Mouse (Mus musculus) MEL (cell line): Measurements from ENCODE around the gene Cfap100. TPM values are rescaled to one million over a fixed set of nuclear protein-coding genes. Genes with fewer than 3 reads are reported as not detected.

Experiments used
- DNase-seq: peaks from one replicate; pipeline ENCODE4 v3.0.0; 2011; ENCODE audit warnings: low read depth, low spot score
- H3K27ac ChIP-seq: 2 replicates; pipeline ENCODE4 v1.5.1; 2012; ENCODE audit warnings: low read depth, mild to moderate bottlenecking, control low read depth, low read length, moderate library complexity; ENCODE audit not compliant: control insufficient read depth
- H3K27me3 ChIP-seq, 2 experiments: fragments of 150-350 bp in 1 of 2; sonication (generic) in 1 of 2; 2 replicates each; pipeline ENCODE4 v1.6.1; 2012; ENCODE audit warnings: low read length in 2 of 2, mild to moderate bottlenecking in 2 of 2, improper control_type of control experiment in 1 of 2, moderate library complexity in 1 of 2; ENCODE audit not compliant: insufficient read depth in 2 of 2, control insufficient read depth in 1 of 2
- H3K36me3 ChIP-seq, 2 experiments: 2 replicates each; pipeline ENCODE4 v1.6.1; 2012 to 2014; ENCODE audit warnings: low read length in 2 of 2, improper control_type of control experiment in 1 of 2, inconsistent platforms in 1 of 2, mild to moderate bottlenecking in 1 of 2; ENCODE audit not compliant: insufficient read depth in 2 of 2, control insufficient read depth in 1 of 2
- H3K4me1 ChIP-seq, 2 experiments: fragments of 150-350 bp in 1 of 2; sonication (generic) in 1 of 2; 2 replicates each; pipeline ENCODE4 v1.6.1; 2012; ENCODE audit warnings: low read length in 2 of 2, improper control_type of control experiment in 1 of 2, mild to moderate bottlenecking in 1 of 2; ENCODE audit not compliant: insufficient read depth in 2 of 2, control insufficient read depth in 1 of 2
- H3K4me3 ChIP-seq, 2 experiments: fragments of 150-350 bp in 1 of 2; sonication (generic) in 1 of 2; 2 replicates each; pipeline ENCODE4 v1.5.1; 2012; ENCODE audit warnings: low read depth in 2 of 2, low read length in 2 of 2, mild to moderate bottlenecking in 2 of 2, moderate library complexity in 2 of 2, control low read depth in 1 of 2, improper control_type of control experiment in 1 of 2; ENCODE audit not compliant: control insufficient read depth in 1 of 2, insufficient read depth in 1 of 2
- H3K79me2 ChIP-seq: 2 replicates; pipeline ENCODE4 v1.6.1; 2012; ENCODE audit warnings: mild to moderate bottlenecking, low read length, moderate library complexity; ENCODE audit not compliant: control insufficient read depth, poor library complexity, insufficient read depth
- H3K9ac ChIP-seq: 2 replicates; pipeline ENCODE4 v1.6.1; 2012; ENCODE audit warnings: low read depth, mild to moderate bottlenecking, control low read depth, low read length, moderate library complexity; ENCODE audit not compliant: control insufficient read depth, poor library complexity, severe bottlenecking
- H3K9me3 ChIP-seq: fragments of 150-350 bp; sonication (generic); replicated peaks from 2 replicates; pipeline ENCODE4 v1.6.1; 2012; ENCODE audit warnings: mild to moderate bottlenecking, low read length, improper control_type of control experiment, moderate library complexity; ENCODE audit not compliant: insufficient read depth
- E2F4 ChIP-seq: IDR thresholded peaks from 2 replicates; pipeline ENCODE4 v1.6.1; 2011; ENCODE audit warnings: low read depth, low read length, improper control_type of control experiment, borderline replicate concordance
- EP300 ChIP-seq, 2 experiments: IDR thresholded peaks; 2 replicates each; pipeline ENCODE4 v1.6.1; 2011; ENCODE audit warnings: improper control_type of control experiment in 2 of 2, low read length in 2 of 2, low read depth in 1 of 2, mild to moderate bottlenecking in 1 of 2
- ETS1 ChIP-seq: IDR thresholded peaks from 2 replicates; pipeline ENCODE4 v1.6.1; 2012; ENCODE audit warnings: low read depth, mild to moderate bottlenecking, inconsistent platforms, low read length, improper control_type of control experiment, moderate library complexity
- GABPA ChIP-seq: IDR thresholded peaks from 2 replicates; pipeline ENCODE4 v1.6.1; 2012; ENCODE audit warnings: low read depth, mild to moderate bottlenecking, inconsistent platforms, low read length, improper control_type of control experiment, moderate library complexity
- GATA1 ChIP-seq: IDR thresholded peaks from 2 replicates; pipeline ENCODE4 v1.6.1; 2011; ENCODE audit warnings: low read depth, low read length, improper control_type of control experiment
- MAZ ChIP-seq: IDR thresholded peaks from 2 replicates; pipeline ENCODE4 v1.6.1; 2012; ENCODE audit warnings: low read depth, mild to moderate bottlenecking, inconsistent platforms, low read length, improper control_type of control experiment
- MEF2A ChIP-seq: IDR thresholded peaks from 2 replicates; pipeline ENCODE4 v1.6.1; 2014; ENCODE audit warnings: low read depth, mild to moderate bottlenecking, inconsistent platforms, low read length, improper control_type of control experiment; ENCODE audit not compliant: poor library complexity, insufficient replicate concordance, severe bottlenecking; ENCODE audit errors: extremely low read depth
- MXI1 ChIP-seq: IDR thresholded peaks from 2 replicates; pipeline ENCODE4 v1.6.1; 2011; ENCODE audit warnings: mild to moderate bottlenecking, low read depth, low read length, improper control_type of control experiment
- MYB ChIP-seq: IDR thresholded peaks from 2 replicates; pipeline ENCODE4 v1.6.1; 2011; ENCODE audit warnings: mild to moderate bottlenecking, low read depth, low read length, improper control_type of control experiment
- NELFE ChIP-seq: IDR thresholded peaks from 2 replicates; pipeline ENCODE4 v1.6.1; 2011; ENCODE audit warnings: low read depth, low read length, improper control_type of control experiment
- NRF1 ChIP-seq: IDR thresholded peaks from 2 replicates; pipeline ENCODE4 v1.6.1; 2014; ENCODE audit warnings: low read depth, mild to moderate bottlenecking, inconsistent platforms, low read length, improper control_type of control experiment, moderate library complexity; ENCODE audit not compliant: poor library complexity, insufficient read depth, severe bottlenecking
- POLR2AphosphoS2 ChIP-seq: IDR thresholded peaks from 2 replicates; pipeline ENCODE4 v1.6.1; 2011; ENCODE audit warnings: low read length, improper control_type of control experiment
- RAD21 ChIP-seq: IDR thresholded peaks from 2 replicates; pipeline ENCODE4 v1.6.1; 2011; ENCODE audit warnings: mild to moderate bottlenecking, low read depth, low read length, improper control_type of control experiment
- RCOR1 ChIP-seq: IDR thresholded peaks from 2 replicates; pipeline ENCODE4 v1.6.1; 2012; ENCODE audit warnings: low read depth, mild to moderate bottlenecking, inconsistent platforms, low read length, improper control_type of control experiment
- TAL1 ChIP-seq: IDR thresholded peaks from 2 replicates; pipeline ENCODE4 v1.6.1; 2012; ENCODE audit warnings: mild to moderate bottlenecking, inconsistent platforms, low read length, moderate library complexity, mixed read lengths
- UBTF ChIP-seq: IDR thresholded peaks from 2 replicates; pipeline ENCODE4 v1.6.1; 2012; ENCODE audit warnings: low read depth, mild to moderate bottlenecking, inconsistent platforms, low read length, improper control_type of control experiment, moderate library complexity, borderline replicate concordance; ENCODE audit not compliant: insufficient read depth
- ZC3H11A ChIP-seq: IDR thresholded peaks from 2 replicates; pipeline ENCODE4 v1.6.1; 2012; ENCODE audit warnings: low read depth, mild to moderate bottlenecking, inconsistent platforms, low read length, improper control_type of control experiment
- ZKSCAN1 ChIP-seq: IDR thresholded peaks from 2 replicates; pipeline ENCODE4 v1.6.1; 2012; ENCODE audit warnings: low read depth, mild to moderate bottlenecking, inconsistent platforms, low read length, improper control_type of control experiment, moderate library complexity
- ZMIZ1 ChIP-seq: IDR thresholded peaks from 2 replicates; pipeline ENCODE4 v1.6.1; 2012; ENCODE audit warnings: low read depth, mild to moderate bottlenecking, inconsistent platforms, low read length, improper control_type of control experiment, moderate library complexity
- ZNF384 ChIP-seq: IDR thresholded peaks from 2 replicates; pipeline ENCODE4 v1.6.1; 2012; ENCODE audit warnings: low read depth, mild to moderate bottlenecking, inconsistent platforms, low read length, improper control_type of control experiment
- polyA plus RNA-seq, 2 experiments: library from polyadenylated mRNA; stranded (reverse) in 1 of 2; unstranded in 1 of 2; fragments of >175 nt in 1 of 2; fragments of >200 nt in 1 of 2; gene quantifications; 2 replicates each; pipeline versions ENCODE4 v1.2.1 to v1.2.4; 2012; ENCODE audit warnings: low replicate concordance in 2 of 2, low read depth in 1 of 2; ENCODE audit not compliant: insufficient read length in 2 of 2, insufficient read depth in 1 of 2, missing spikeins in 1 of 2
- total RNA-seq: library from RNA; depleted of rRNA; stranded (reverse); fragments of 300-350 nt; gene quantifications from 2 replicates; pipeline ENCODE4 v1.2.3, GENCODE M21; 2012

The Cfap100 gene
- total and polyA plus RNA-seq, 3 experiments, result 0.19 TPM; not detected in 2

- Histone ChIP-seq H3K79me2 (no peaks in the 10 kb centered on the region), H3K27ac (no peak overlapping the region), H3K4me3 (no peak overlapping the region), H3K9me3 (no peaks in the 10 kb centered on the region), H3K36me3 (peaks cover 0 to 7% of the 10 kb centered on the region in 2 experiments; a peak in 2 of 4 replicates), H3K27me3 (no peaks in the 10 kb centered on the region), H3K4me1 (no peaks in the 10 kb centered on the region), H3K9ac (no peak overlapping the region)
- no peak for DNase-seq
- TF ChIP-seq MAZ, result no peak
- TF ChIP-seq ZKSCAN1, result no peak
- TF ChIP-seq EP300 (IDR thresholded peaks at IDR 0.05; ENCODE audit: low read depth in 1 of 2, low read length in 2 of 2), result no peak
These were observed 38.0 kb downstream of the Cfap100 start for GRCm38 (mm10) chr6:90390629-90391028.

GRCm38 (mm10) chr6:90381465-90381864 lies 47.1 kb downstream of the Cfap100 start:
- Histone ChIP-seq H3K4me3 (no peak overlapping the region), H3K27ac (no peak overlapping the region), H3K36me3 (peaks cover 0 to 19% of the 10 kb centered on the region in 2 experiments; a peak in 2 of 4 replicates), H3K4me1 (no peaks in the 10 kb centered on the region), H3K27me3 (no peaks in the 10 kb centered on the region), H3K9me3 (no peaks in the 10 kb centered on the region), H3K9ac (no peak overlapping the region), H3K79me2 (no peaks in the 10 kb centered on the region)
- TF ChIP-seq ZKSCAN1 (no peak), ZMIZ1 (no peak), TAL1 (no peak), ETS1 (no peak), UBTF (no peak)
- DNase-seq, result no peak

- H3K9me3 ChIP-seq, result no peaks in the 10 kb centered on the region
- DNase-seq, result no peak
- no peak for TF ChIP-seq ZNF384
- no peak for TF ChIP-seq MYB
- no peak for TF ChIP-seq NELFE
- TF ChIP-seq GABPA, result no peak
- TF ChIP-seq MXI1, result no peak
- TF ChIP-seq GATA1, result no peak
- no peak for TF ChIP-seq ZC3H11A
- no peak for TF ChIP-seq RAD21
- TF ChIP-seq NRF1, result no peak
- TF ChIP-seq RCOR1, result no peak
- no peak for TF ChIP-seq MAZ
- no peak for TF ChIP-seq E2F4
- no peak for TF ChIP-seq EP300 (IDR thresholded peaks at IDR 0.05; ENCODE audit: low read depth in 1 of 2, low read length in 2 of 2)
- no peak for TF ChIP-seq POLR2AphosphoS2
- no peak for TF ChIP-seq MEF2A
- no peak overlapping the region for H3K9ac ChIP-seq
- H3K4me3 ChIP-seq, result no peak overlapping the region
- H3K27me3 ChIP-seq, result no peaks in the 10 kb centered on the region
- H3K79me2 ChIP-seq, result no peaks in the 10 kb centered on the region
- H3K27ac ChIP-seq, result no peak overlapping the region
- peaks cover 25 to 26% of the 10 kb centered on the region in 2 experiments for H3K36me3 ChIP-seq
- H3K4me1 ChIP-seq, result peaks cover 17 to 18% of the 10 kb centered on the region in 2 experiments
These were observed 50.9 kb downstream of the Cfap100 start for GRCm38 (mm10) chr6:90377708-90378107.
